In genomic region chr8:120315644-120316043, GRCm38 (mm10) we compare ENCODE assay signal across 12 mouse cellular contexts.
A peak's percentile ranks its signal among the peaks of the same experiment; 100 is the strongest.
DNase-seq lines count a peak whose midpoint lies in the region; ATAC-seq and TF ChIP-seq lines count a peak whose summit lies in the region.
"Had no signal": no experiment of that assay in that cellular context is flagged by ENCODE, and none has a peak within 500 bp of the region (broad histone marks: within the 10 kb centered on the region; RNA-seq: fewer than 3 reads in every experiment).

No protein-coding gene starts in this region.

- no peak for TF ChIP-seq POLR2A in cortical plate, adult 2 months (IDR thresholded peaks at IDR 0.05; ENCODE audit: extremely low read depth, insufficient read depth, low read length)

- TF ChIP-seq CTCF in lung, postnatal 0 days (IDR thresholded peaks at IDR 0.05) = peak; percentile 55
- TF ChIP-seq CTCF in cortical plate, adult 2 months (IDR thresholded peaks at IDR 0.05; ENCODE audit: extremely low read depth, insufficient read depth, low read length) = 0 out of 2 replicates have a peak, but pooled peaks have one; percentile 27

- DNase-seq in CD4-positive, CD25-positive, alpha-beta regulatory T cell, adult 2 months (ENCODE audit: low read depth, low spot score) = peak; percentile 59
- no peak for DNase-seq in lung, postnatal 0 days (ENCODE audit: low spot score)
- DNase-seq in lung, adult 18-20 months = no peak
- peak; percentile 67 for DNase-seq in thymus, postnatal 14 days
- DNase-seq: cerebellum, adult 11 months had no signal

- no peaks in the 10 kb centered on the region for H3K9me3 ChIP-seq in lung, postnatal 0 days (ENCODE audit: low read length)
- no peaks in the 10 kb centered on the region for H3K9me3 ChIP-seq in neural tube, embryonic 15.5 days (replicated peaks)
- H3K9me3 ChIP-seq: embryonic facial prominence, embryonic 13.5 days; lung, embryonic 15.5 days had no signal

- H3K36me3 ChIP-seq in lung, postnatal 0 days (ENCODE audit: insufficient read depth, low read length) = no peaks in the 10 kb centered on the region
- no peaks in the 10 kb centered on the region for H3K36me3 ChIP-seq in neural tube, embryonic 15.5 days
- H3K36me3 ChIP-seq: embryonic facial prominence, embryonic 13.5 days; lung, embryonic 15.5 days had no signal

- no peak overlapping the region for H3K9ac ChIP-seq in lung, postnatal 0 days (replicated peaks; ENCODE audit: low read depth)
- H3K9ac ChIP-seq in neural tube, embryonic 15.5 days (replicated peaks) = no peak overlapping the region
- H3K9ac ChIP-seq: embryonic facial prominence, embryonic 13.5 days; lung, embryonic 15.5 days had no signal

- 0 out of 2 replicates have a peak, but pooled peaks cover 3% of the 10 kb centered on the region for H3K4me1 ChIP-seq in lung, postnatal 0 days (ENCODE audit: insufficient read depth, low read depth, low read length)
- H3K4me1 ChIP-seq in cortical plate, adult 2 months (ENCODE audit: control insufficient read depth, insufficient read depth, low read length) = no peaks in the 10 kb centered on the region
- peaks cover 16% of the 10 kb centered on the region; the same call in 1 of the 2 replicates for H3K4me1 ChIP-seq in neural tube, embryonic 15.5 days

- H3K27ac ChIP-seq in lung, postnatal 0 days (ENCODE audit: low read length) = no peak overlapping the region
- H3K27ac ChIP-seq in cortical plate, adult 2 months (ENCODE audit: insufficient read depth, low read length) = no peak overlapping the region
- H3K27ac ChIP-seq in neural tube, embryonic 15.5 days (replicated peaks) = no peak overlapping the region
- H3K27ac ChIP-seq: embryonic facial prominence, embryonic 13.5 days; lung, embryonic 15.5 days had no signal

- 77% methylated on average over 4 of the region's 4 CpGs for WGBS in lung, postnatal 0 days
- 90% methylated on average over 4 of the region's 4 CpGs for WGBS in neural tube, embryonic 15.5 days

- H3K4me3 ChIP-seq in lung, postnatal 0 days (ENCODE audit: low read depth, low read length) = no peak overlapping the region
- no peak overlapping the region for H3K4me3 ChIP-seq in cortical plate, adult 2 months (ENCODE audit: insufficient read depth, low read length)
- no peak overlapping the region for H3K4me3 ChIP-seq in neural tube, embryonic 15.5 days (replicated peaks)
- H3K4me3 ChIP-seq: embryonic facial prominence, embryonic 13.5 days; lung, embryonic 15.5 days had no signal

- no peaks in the 10 kb centered on the region for H3K27me3 ChIP-seq in lung, postnatal 0 days (replicated peaks; ENCODE audit: insufficient read depth, low read length)
- H3K27me3 ChIP-seq in neural tube, embryonic 15.5 days (replicated peaks) = peaks cover 5% of the 10 kb centered on the region; the same call in 1 of the 2 replicates
- H3K27me3 ChIP-seq: embryonic facial prominence, embryonic 13.5 days; lung, embryonic 15.5 days had no signal

- no peak for ATAC-seq in CD4-positive, CD25-positive, alpha-beta regulatory T cell, adult 4 months
- no peak for ATAC-seq in lung, postnatal 0 days
- no peak for ATAC-seq in monocyte, adult 5-6 weeks (replicated peaks; ENCODE audit: insufficient number of reproducible peaks, low FRiP score, low TSS enrichment, poor library complexity, severe bottlenecking)
- ATAC-seq in neural tube, embryonic 15.5 days (ENCODE audit: low FRiP score) = no peak
- ATAC-seq: intestine, embryonic 16.5 days had no signal

- H3K4me2 ChIP-seq in lung, postnatal 0 days (replicated peaks; ENCODE audit: low read depth, low read length) = no peak overlapping the region
- no peak overlapping the region for H3K4me2 ChIP-seq in neural tube, embryonic 15.5 days
- H3K4me2 ChIP-seq: embryonic facial prominence, embryonic 13.5 days; lung, embryonic 15.5 days had no signal

- no peak for TF ChIP-seq EP300 in lung, postnatal 0 days (IDR thresholded peaks at IDR 0.05)

Comparison
In these comparisons a context has a peak if more than half of its experiments do, and no peak if none do; other contexts are left out.
1. DNase-seq: peak in CD4-positive, CD25-positive, alpha-beta regulatory T cell, adult 2 months (single experiment) and thymus, postnatal 14 days (single experiment); none in lung, postnatal 0 days (single experiment) and lung, adult 18-20 months (0 of 2).